Mouse (Mus musculus) monocyte, adult 59 days (primary cell): Measurements from ENCODE around the gene Jazf1. TPM values are rescaled to one million over a fixed set of nuclear protein-coding genes. Genes with fewer than 3 reads are reported as not detected.

Experiments
- total RNA-seq, 2 experiments: library from RNA; stranded (reverse); gene quantifications; one replicate each; pipeline ENCODE4 v1.2.4; 2023

Gene Jazf1
- 1 to 10 TPM in 1 of 2 experiments, under 1 TPM in 1; 0.85 to 2.0 TPM for total RNA-seq

GRCm38 (mm10) chr6:53067989-53068874 is at the start of gene Jazf1:
Jazf1 (minus strand) TSS chr6:53068631.

Other genes starting within 250 kb of the Jazf1 start
- 1 to 10 TPM; 1.5 to 4.4 TPM for gene Creb5, start 218.6 kb upstream of the Jazf1 start, total RNA-seq